Mouse (Mus musculus): Measurements from ENCODE around the gene Clock. TPM values are rescaled to one million over a fixed set of nuclear protein-coding genes. Genes with fewer than 3 reads are reported as not detected.

Clock gene
- polyA plus RNA-seq, 1 experiment from 2014 or later = 13.0 TPM

- ATAC-seq = no peak
- Histone ChIP-seq H3K4me2 (replicated peaks) (no peak overlapping the region), H3K9me3 (no peaks in the 10 kb centered on the region), H3K4me3 (replicated peaks) (no peak overlapping the region), H3K27me3 (no peaks in the 10 kb centered on the region), H3K4me1 (replicated peaks) (peaks cover 7% of the 10 kb centered on the region; the same call in 1 of the 2 replicates), H3K27ac (no peak overlapping the region), H3K36me3 (peaks cover 10% of the 10 kb centered on the region; the same call in 1 of the 2 replicates), H3K9ac (replicated peaks) (no peak overlapping the region)
Observed at GRCm38 (mm10) chr5:76193075-76193474, 111.5 kb downstream of the Clock start.

- 91% methylated on average over 4 of the region's 4 CpGs for WGBS
- Histone ChIP-seq H3K4me1 (replicated peaks) (peaks cover 22% of the 10 kb centered on the region), H3K9ac (replicated peaks) (no peak overlapping the region), H3K36me3 (peaks cover 4% of the 10 kb centered on the region; the same call in 1 of the 2 replicates), H3K27me3 (no peaks in the 10 kb centered on the region), H3K27ac (no peak overlapping the region), H3K9me3 (no peaks in the 10 kb centered on the region), H3K4me2 (replicated peaks) (no peak overlapping the region), H3K4me3 (replicated peaks) (no peak overlapping the region)
- ATAC-seq = no peak
Observed at GRCm38 (mm10) chr5:76190609-76191008, 114.0 kb downstream of the Clock start.

- H3K9ac ChIP-seq (replicated peaks) = no peak overlapping the region
- H3K27ac ChIP-seq = no peak overlapping the region
- H3K4me2 ChIP-seq (replicated peaks) = no peak overlapping the region
- WGBS = 89% methylated on average over 5 of the region's 5 CpGs
- no peaks in the 10 kb centered on the region for H3K27me3 ChIP-seq
- H3K9me3 ChIP-seq = no peaks in the 10 kb centered on the region
- ATAC-seq = no peak
- H3K4me3 ChIP-seq (replicated peaks) = no peak overlapping the region
- H3K4me1 ChIP-seq (replicated peaks) = peaks cover 33% of the 10 kb centered on the region
- H3K36me3 ChIP-seq = no peaks in the 10 kb centered on the region
Observed at GRCm38 (mm10) chr5:76187885-76188284, 116.7 kb downstream of the Clock start.

DNA sequence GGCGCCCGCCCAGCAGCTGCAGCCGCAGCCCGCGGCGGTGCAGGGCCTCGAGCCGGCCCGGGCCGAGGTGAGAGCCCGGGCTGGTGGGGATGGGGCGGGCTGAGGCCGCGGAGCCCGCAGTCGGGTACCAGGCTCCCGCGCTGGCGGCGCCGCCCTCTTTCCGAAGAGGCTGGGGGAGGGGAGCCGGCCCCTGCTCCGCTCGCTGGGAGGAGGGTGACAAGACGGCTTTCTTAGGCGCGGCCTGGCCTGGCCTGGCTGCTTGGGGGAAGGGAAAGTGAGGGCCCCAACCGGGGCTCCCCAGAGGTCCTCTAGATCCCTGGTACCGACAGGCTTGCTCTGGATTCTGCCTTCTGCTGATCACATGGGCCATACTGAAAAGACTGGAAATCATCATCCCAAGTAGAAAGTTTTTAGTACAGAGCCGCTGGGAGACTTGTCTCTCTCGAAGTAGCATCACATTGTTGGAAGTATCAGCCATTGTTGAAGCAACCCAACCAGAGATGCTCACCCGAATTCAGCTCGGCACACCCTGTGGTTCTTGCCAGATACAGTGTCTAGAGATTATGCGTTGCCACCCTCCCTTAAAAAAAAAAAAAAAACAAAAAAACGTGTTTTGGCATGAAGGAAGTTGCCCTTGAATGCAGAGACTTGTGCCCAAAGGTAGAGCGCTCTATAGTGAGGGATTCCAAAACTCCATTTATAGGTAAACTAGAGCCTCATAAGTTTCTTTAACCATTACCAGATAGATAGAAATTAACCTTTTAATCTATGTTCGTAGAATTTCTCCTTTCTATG, 120.1 kb downstream of the Clock start:
- Histone ChIP-seq H3K4me2 (replicated peaks) (peak overlapping the region; percentile 80), H3K27me3 (peaks cover 4% of the 10 kb centered on the region), H3K27ac (peak overlapping the region; percentile 93), H3K36me3 (no peaks in the 10 kb centered on the region), H3K4me1 (replicated peaks) (peaks cover 29% of the 10 kb centered on the region), H3K9me3 (no peaks in the 10 kb centered on the region), H3K4me3 (replicated peaks) (peak overlapping the region; percentile 67), H3K9ac (replicated peaks) (peak overlapping the region; percentile 88)
- peak; percentile 92 for ATAC-seq
- WGBS = 5% methylated on average over 32 of the region's 38 CpGs

DNA sequence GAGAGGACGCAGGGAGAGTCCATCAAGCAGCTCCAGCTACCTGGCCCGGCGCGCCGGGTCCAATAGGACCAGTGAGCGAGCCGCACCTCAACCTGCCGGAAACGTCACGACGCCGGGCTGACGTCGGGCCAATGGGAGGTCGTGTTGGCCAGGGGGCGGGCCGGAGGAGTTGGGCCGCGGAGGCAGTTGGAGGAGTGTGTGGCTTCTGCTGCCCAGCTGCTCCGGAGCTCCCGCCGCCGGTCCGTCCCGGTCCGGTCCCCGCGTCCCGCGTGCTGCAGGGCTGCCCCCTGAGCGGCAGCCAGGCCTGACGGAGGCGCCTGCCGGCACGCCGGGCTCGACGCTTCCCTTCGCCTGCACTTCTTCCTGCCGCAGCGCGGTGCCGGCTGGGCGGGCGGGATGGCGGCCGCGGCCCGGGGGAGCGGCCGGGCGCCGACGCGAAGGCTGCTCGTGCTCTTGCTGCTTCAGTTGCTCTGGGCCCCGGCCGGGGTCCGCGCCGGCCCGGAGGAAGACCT, 120.8 kb downstream of the Clock start, which contains the start of gene Tmem165:
Tmem165 (plus strand) TSS at position 131 of the 512 bp plus-strand sequence.
- Histone ChIP-seq H3K4me3 (replicated peaks) (peak within 1 kb of the TSS; percentile 67), H3K36me3 (no peaks in the 10 kb centered on the region), H3K27ac (peak within 1 kb of the TSS; percentile 93), H3K9ac (replicated peaks) (peak within 1 kb of the TSS; percentile 88), H3K27me3 (peaks cover 4% of the 10 kb centered on the region), H3K4me1 (replicated peaks) (peaks cover 26% of the 10 kb centered on the region), H3K4me2 (replicated peaks) (peak within 1 kb of the TSS; percentile 80), H3K9me3 (no peaks in the 10 kb centered on the region)
- peak; percentile 98 for ATAC-seq
- WGBS = under 1% methylated on average over 59 of the region's 62 CpGs

GRCm38 (mm10) chr5:76183043-76183749, 121.4 kb downstream of the Clock start:
- H3K9me3 ChIP-seq = no peaks in the 10 kb centered on the region
- H3K4me1 ChIP-seq (replicated peaks) = peaks cover 26% of the 10 kb centered on the region
- peak overlapping the region; percentile 80 for H3K4me2 ChIP-seq (replicated peaks)
- H3K27me3 ChIP-seq = peaks cover 4% of the 10 kb centered on the region
- H3K27ac ChIP-seq = no peak overlapping the region
- H3K36me3 ChIP-seq = no peaks in the 10 kb centered on the region
- peak overlapping the region; percentile 60; the same call in 1 of the 2 replicates for H3K9ac ChIP-seq (replicated peaks)
- 39% methylated on average over 17 of the region's 17 CpGs for WGBS
- H3K4me3 ChIP-seq (replicated peaks) = peak overlapping the region; percentile 67
- no peak for ATAC-seq

DNA sequence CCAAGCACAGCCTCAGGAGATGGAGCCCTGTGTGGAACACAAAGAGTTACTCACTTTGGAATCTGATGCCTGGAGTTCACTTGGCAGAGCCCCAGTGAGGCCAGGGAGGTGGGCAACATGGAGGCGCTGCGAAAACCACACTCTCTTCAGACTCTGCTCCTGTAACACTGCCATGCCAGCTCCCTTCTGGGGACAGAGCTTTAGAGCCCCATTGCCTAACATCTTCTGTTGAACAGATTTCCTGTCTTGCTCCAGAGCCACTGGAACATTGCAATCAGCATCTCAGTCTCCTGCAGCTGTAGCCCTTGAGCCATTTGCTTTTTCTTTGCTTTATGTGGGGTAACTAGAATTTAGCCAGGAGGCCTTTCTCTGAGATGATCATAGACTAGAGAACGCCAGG, 122.3 kb downstream of the Clock start:
- H3K9ac ChIP-seq (replicated peaks) = no peak overlapping the region
- H3K36me3 ChIP-seq = no peaks in the 10 kb centered on the region
- H3K27me3 ChIP-seq = peaks cover 4% of the 10 kb centered on the region
- no peak overlapping the region for H3K27ac ChIP-seq
- ATAC-seq = no peak
- H3K4me1 ChIP-seq (replicated peaks) = peaks cover 19% of the 10 kb centered on the region
- H3K4me3 ChIP-seq (replicated peaks) = no peak overlapping the region
- WGBS = 75% methylated on average over 3 of the region's 3 CpGs
- no peaks in the 10 kb centered on the region for H3K9me3 ChIP-seq
- H3K4me2 ChIP-seq (replicated peaks) = no peak overlapping the region

GRCm38 (mm10) chr5:76179791-76180190, 124.8 kb downstream of the Clock start:
- Histone ChIP-seq H3K27ac (no peak overlapping the region), H3K9ac (replicated peaks) (no peak overlapping the region), H3K9me3 (no peaks in the 10 kb centered on the region), H3K4me1 (replicated peaks) (peaks cover 3% of the 10 kb centered on the region), H3K27me3 (peaks cover 4% of the 10 kb centered on the region), H3K4me2 (replicated peaks) (no peak overlapping the region), H3K4me3 (replicated peaks) (no peak overlapping the region), H3K36me3 (no peaks in the 10 kb centered on the region)
- no peak for ATAC-seq
- WGBS = 86% methylated on average over 5 of the region's 5 CpGs

DNA sequence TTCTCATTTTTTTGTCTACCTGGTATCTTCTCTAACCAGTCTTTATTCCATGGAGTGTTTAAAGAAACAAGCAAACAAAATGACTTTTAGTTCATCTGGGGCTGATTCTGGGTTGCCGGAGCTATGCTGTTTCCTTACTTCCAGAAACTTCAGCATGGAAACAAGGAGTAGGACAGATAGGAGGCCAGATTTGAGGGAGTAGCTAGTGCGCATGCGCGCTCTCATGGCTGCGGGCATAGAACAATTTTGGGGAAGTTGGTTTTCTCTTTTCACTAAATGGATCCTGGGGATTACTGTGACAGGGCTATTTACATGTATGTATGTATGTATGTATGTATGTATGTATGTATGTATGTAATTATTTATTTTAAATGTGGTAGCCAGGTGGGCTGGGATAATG, 125.4 kb downstream of the Clock start:
- Histone ChIP-seq H3K9ac (replicated peaks) (no peak overlapping the region), H3K9me3 (no peaks in the 10 kb centered on the region), H3K27ac (no peak overlapping the region), H3K4me2 (replicated peaks) (no peak overlapping the region), H3K4me1 (replicated peaks) (no peaks in the 10 kb centered on the region), H3K4me3 (replicated peaks) (no peak overlapping the region), H3K27me3 (peaks cover 4% of the 10 kb centered on the region), H3K36me3 (no peaks in the 10 kb centered on the region)
- ATAC-seq = no peak
- 97% methylated on average over 5 of the region's 5 CpGs for WGBS

GRCm38 (mm10) chr5:76177664-76178063, 126.9 kb downstream of the Clock start:
- Histone ChIP-seq H3K9me3 (no peaks in the 10 kb centered on the region), H3K4me3 (replicated peaks) (no peak overlapping the region), H3K4me2 (replicated peaks) (no peak overlapping the region), H3K4me1 (replicated peaks) (no peaks in the 10 kb centered on the region), H3K9ac (replicated peaks) (no peak overlapping the region), H3K27ac (no peak overlapping the region), H3K36me3 (no peaks in the 10 kb centered on the region), H3K27me3 (peaks cover 4% of the 10 kb centered on the region)
- no peak for ATAC-seq
- whole genome bisulfite sequencing = 86% methylated on average over 7 of the region's 7 CpGs

DNA sequence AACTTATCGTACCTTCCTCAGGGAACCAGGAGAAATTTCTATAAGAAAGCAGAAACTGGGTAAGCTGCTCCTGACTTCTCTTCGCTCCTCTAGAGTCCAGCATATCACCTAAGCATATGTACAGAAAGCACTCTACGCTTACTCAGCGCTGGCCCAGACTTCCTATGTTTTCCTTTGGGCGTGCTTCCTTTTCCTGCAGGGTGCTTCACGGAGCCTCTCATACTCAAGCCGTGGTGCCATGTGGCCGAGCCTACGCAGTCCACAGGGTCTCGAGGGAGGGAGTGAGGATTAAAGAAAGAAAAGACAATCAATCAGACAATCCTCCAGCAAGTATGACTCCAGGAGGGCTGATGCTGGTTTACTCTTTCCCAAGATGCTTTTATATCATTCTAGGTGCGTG, 127.8 kb downstream of the Clock start:
- Histone ChIP-seq H3K9ac (replicated peaks) (no peak overlapping the region), H3K9me3 (no peaks in the 10 kb centered on the region), H3K4me2 (replicated peaks) (no peak overlapping the region), H3K27ac (no peak overlapping the region), H3K4me1 (replicated peaks) (no peaks in the 10 kb centered on the region), H3K27me3 (no peaks in the 10 kb centered on the region), H3K4me3 (replicated peaks) (no peak overlapping the region), H3K36me3 (no peaks in the 10 kb centered on the region)
- 74% methylated on average over 11 of the region's 11 CpGs for WGBS
- ATAC-seq = no peak

GRCm38 (mm10) chr5:76176411-76176810, 128.2 kb downstream of the Clock start:
- Histone ChIP-seq H3K27ac (no peak overlapping the region), H3K9ac (replicated peaks) (no peak overlapping the region), H3K9me3 (no peaks in the 10 kb centered on the region), H3K27me3 (no peaks in the 10 kb centered on the region), H3K36me3 (no peaks in the 10 kb centered on the region), H3K4me3 (replicated peaks) (no peak overlapping the region), H3K4me2 (replicated peaks) (no peak overlapping the region), H3K4me1 (replicated peaks) (no peaks in the 10 kb centered on the region)
- 58% methylated on average over 3 of the region's 3 CpGs for whole genome bisulfite sequencing
- no peak for ATAC-seq

Data from midbrain, embryonic 13.5 days (tissue).